Mouse (Mus musculus) heart, embryonic 13.5 days (tissue): ENCODE measurements around the gene Entpd3. TPM values are rescaled to one million over a fixed set of nuclear protein-coding genes. Genes with fewer than 3 reads are reported as not detected.

Experiments used
- ATAC-seq: fragments of 200-750 bp; cut with Nextera tagmentation; 2 replicates; pipeline ENCODE4 v1.8.0; 2017; ENCODE audit warnings: moderate TSS enrichment; ENCODE audit not compliant: insufficient number of reproducible peaks, low FRiP score, low TSS enrichment; ENCODE audit errors: extremely low read depth
- H3K27ac ChIP-seq: fragments of 300-500 bp; sonication (generic); replicated peaks from 2 replicates; pipeline ENCODE4 v1.5.1; 2015; ENCODE audit warnings: moderate library complexity, mild to moderate bottlenecking, inconsistent platforms
- H3K27me3 ChIP-seq: fragments of 300-500 bp; sonication (generic); replicated peaks from 2 replicates; pipeline ENCODE4 v1.6.1; 2015; ENCODE audit warnings: mild to moderate bottlenecking, inconsistent platforms
- H3K36me3 ChIP-seq: fragments of 300-500 bp; sonication (generic); 2 replicates; pipeline ENCODE4 v1.6.1; 2015; ENCODE audit warnings: mild to moderate bottlenecking, inconsistent platforms
- H3K4me1 ChIP-seq: fragments of 300-500 bp; sonication (generic); 2 replicates; pipeline ENCODE4 v1.6.1; 2015; ENCODE audit warnings: inconsistent platforms
- H3K4me2 ChIP-seq: fragments of 300-500 bp; sonication (generic); 2 replicates; pipeline ENCODE4 v1.6.1; 2015; ENCODE audit warnings: inconsistent platforms, mild to moderate bottlenecking, moderate library complexity
- H3K4me3 ChIP-seq: fragments of 300-500 bp; sonication (generic); 2 replicates; pipeline ENCODE4 v1.5.1; 2015; ENCODE audit warnings: moderate library complexity, mild to moderate bottlenecking, inconsistent platforms
- H3K9ac ChIP-seq: fragments of 300-500 bp; sonication (generic); 2 replicates; pipeline ENCODE4 v1.6.1; 2015; ENCODE audit warnings: inconsistent platforms, mild to moderate bottlenecking, moderate library complexity
- H3K9me3 ChIP-seq: fragments of 300-500 bp; sonication (generic); 2 replicates; pipeline ENCODE4 v1.6.1; 2016; ENCODE audit warnings: inconsistent platforms
- WGBS: fragments of 180-500 bp; shearing (Covaris S2); methylation state at CpG from one replicate; pipeline ENCODE4 v1.1.7; 2015; ENCODE audit warnings: mixed read lengths; 5-methylcytosine and 5-hydroxymethylcytosine counted together
- polyA plus RNA-seq: library from polyadenylated mRNA; unstranded; fragments of >200 nt; fragmentation: Nextera tagmentation; extraction: Ambion mirVana; gene quantifications from 2 replicates; pipeline ENCODE4 v1.2.1, GENCODE M21; 2015

Gene Entpd3
- polyA plus RNA-seq, 1 experiment from 2014 or later: 0.40 TPM

GRCm38 (mm10) chr9:120603512-120603908 is 63.9 kb downstream of the Entpd3 start:
- Histone ChIP-seq H3K27ac (no peak overlapping the region), H3K4me3 (0 out of 2 replicates have a peak overlapping the region, but pooled peaks have one; percentile 3), H3K4me1 (peaks cover 23% of the 10 kb centered on the region), H3K27me3 (peaks cover 8% of the 10 kb centered on the region; the same call in 1 of the 2 replicates), H3K9ac (peak overlapping the region; percentile 62), H3K4me2 (peak overlapping the region; percentile 54), H3K9me3 (peaks cover 19% of the 10 kb centered on the region), H3K36me3 (no peaks in the 10 kb centered on the region)
- 28% methylated on average over 10 of the region's 10 CpGs for WGBS
- no peak for ATAC-seq

- H3K27me3 ChIP-seq: peaks cover 8% of the 10 kb centered on the region; the same call in 1 of the 2 replicates
- H3K36me3 ChIP-seq: no peaks in the 10 kb centered on the region
- peaks cover 19% of the 10 kb centered on the region for H3K9me3 ChIP-seq
- H3K9ac ChIP-seq: peak overlapping the region; percentile 62; the same call in 1 of the 2 replicates
- no peak overlapping the region for H3K4me2 ChIP-seq
- H3K4me1 ChIP-seq: peaks cover 23% of the 10 kb centered on the region
- no peak for ATAC-seq
- WGBS: 36% methylated on average over 12 of the region's 12 CpGs
- H3K27ac ChIP-seq: no peak overlapping the region
- H3K4me3 ChIP-seq: no peak overlapping the region
Measured at GRCm38 (mm10) chr9:120603956-120604355, 64.3 kb downstream of the Entpd3 start.

- Histone ChIP-seq H3K9me3 (peaks cover 19% of the 10 kb centered on the region), H3K27me3 (no peaks in the 10 kb centered on the region), H3K4me2 (no peak overlapping the region), H3K4me1 (no peaks in the 10 kb centered on the region), H3K27ac (no peak overlapping the region), H3K36me3 (no peaks in the 10 kb centered on the region), H3K9ac (no peak overlapping the region), H3K4me3 (no peak overlapping the region)
- ATAC-seq: no peak
Measured at GRCm38 (mm10) chr9:120611055-120611454, 71.4 kb downstream of the Entpd3 start.

GRCm38 (mm10) chr9:120614059-120614458 is 74.4 kb downstream of the Entpd3 start:
- WGBS: 83% methylated on average over 6 of the region's 6 CpGs
- Histone ChIP-seq H3K27ac (no peak overlapping the region), H3K4me3 (no peak overlapping the region), H3K27me3 (peaks cover 11% of the 10 kb centered on the region), H3K9ac (no peak overlapping the region), H3K36me3 (no peaks in the 10 kb centered on the region), H3K4me2 (no peak overlapping the region), H3K9me3 (no peaks in the 10 kb centered on the region), H3K4me1 (no peaks in the 10 kb centered on the region)
- no peak for ATAC-seq

Other genes with a start within 250 kb of the Entpd3 start
- 0.36 and 0.66 TPM in 2 replicates for gene Myrip, start 238.3 kb upstream of the Entpd3 start, polyA plus RNA-seq
- gene Eif1b, start 47.6 kb upstream of the Entpd3 start, polyA plus RNA-seq: 125 and 143 TPM in 2 replicates
- gene Rpl14, start 31.6 kb downstream of the Entpd3 start, polyA plus RNA-seq: 425 and 468 TPM in 2 replicates